Mouse (Mus musculus) ES-E14 (cell line): Measurements from ENCODE around the gene Sys1. TPM values are rescaled to one million over a fixed set of nuclear protein-coding genes. Genes with fewer than 3 reads are reported as not detected.

Experiments used
- DNase-seq: peaks from one replicate; pipeline ENCODE4 v3.0.0-alpha.2; 2013; ENCODE audit warnings: low read depth, low spot score
- H3K27ac ChIP-seq: 2 replicates; pipeline ENCODE4 v1.5.1; 2012; ENCODE audit warnings: low read depth, mild to moderate bottlenecking, low read length, moderate library complexity, mixed read lengths; ENCODE audit not compliant: poor library complexity, insufficient read depth, severe bottlenecking
- H3K36me3 ChIP-seq: 2 replicates; pipeline ENCODE4 v1.6.1; 2012; ENCODE audit warnings: mild to moderate bottlenecking, low read length, moderate library complexity, mixed read lengths; ENCODE audit not compliant: control insufficient read depth, poor library complexity, insufficient read depth, severe bottlenecking
- H3K4me1 ChIP-seq, 2 experiments: fragments of 150-350 bp in 1 of 2; sonication (generic) in 1 of 2; 2 replicates each; pipeline ENCODE4 v1.6.1; 2012; ENCODE audit warnings: low read length in 2 of 2, mild to moderate bottlenecking in 1 of 2, mixed read lengths in 1 of 2; ENCODE audit not compliant: control insufficient read depth in 2 of 2, insufficient read depth in 2 of 2, poor library complexity in 1 of 2
- H3K4me3 ChIP-seq, 2 experiments: fragments of 150-350 bp in 1 of 2; sonication (generic) in 1 of 2; 2 replicates each; pipeline ENCODE4 v1.5.1; 2012; ENCODE audit warnings: low read length in 2 of 2, low read depth in 1 of 2, mild to moderate bottlenecking in 1 of 2, mixed read lengths in 1 of 2; ENCODE audit not compliant: insufficient read depth in 1 of 2, poor library complexity in 1 of 2, severe bottlenecking in 1 of 2
- H3K9ac ChIP-seq: 2 replicates; pipeline ENCODE4 v1.6.1; 2012; ENCODE audit warnings: low read depth, mild to moderate bottlenecking, low read length, mixed read lengths; ENCODE audit not compliant: poor library complexity, insufficient read depth, severe bottlenecking
- H3K9me3 ChIP-seq: fragments of 150-350 bp; sonication (generic); 2 replicates; pipeline ENCODE4 v1.6.1; 2012; ENCODE audit warnings: low read depth, mild to moderate bottlenecking, low read length; ENCODE audit not compliant: control insufficient read depth, insufficient read depth
- CHD2 ChIP-seq: IDR thresholded peaks from 2 replicates; pipeline ENCODE4 v1.6.1; 2014; ENCODE audit warnings: mild to moderate bottlenecking, low read depth, low read length, inconsistent platforms
- HCFC1 ChIP-seq: IDR thresholded peaks from 2 replicates; pipeline ENCODE4 v1.6.1; 2012; ENCODE audit warnings: low read length, inconsistent platforms, borderline replicate concordance; ENCODE audit not compliant: insufficient read depth
- MAFK ChIP-seq: IDR thresholded peaks from 2 replicates; pipeline ENCODE4 v1.6.1; 2014; ENCODE audit warnings: mild to moderate bottlenecking, low read depth, low read length, inconsistent platforms; ENCODE audit not compliant: insufficient read depth
- ZC3H11A ChIP-seq: IDR thresholded peaks from 2 replicates; pipeline ENCODE4 v1.6.1; 2012; ENCODE audit warnings: low read depth, mild to moderate bottlenecking, inconsistent platforms, low read length, borderline replicate concordance
- ZNF384 ChIP-seq: IDR thresholded peaks from 2 replicates; pipeline ENCODE4 v1.6.1; 2012; ENCODE audit warnings: low read depth, low read length, inconsistent platforms
- in situ Hi-C, 2 experiments: fragments of 600-800 bp; cut with MboI; formaldehyde crosslinking; loops; one replicate each; pipeline ENCODE4 v1.15.1; 2025; ENCODE audit warnings: low sequenced_read_pairs in 2 of 2, inconsistent platforms in 1 of 2; ENCODE audit not compliant: unreplicated experiment in 2 of 2
- total RNA-seq: library from RNA; depleted of rRNA; stranded (reverse); fragments of 300-350 nt; gene quantifications from 2 replicates; pipeline ENCODE4 v1.2.3, GENCODE M21; 2012

The Sys1 gene
- total RNA-seq, 1 experiment: 47.6 TPM

GRCm38 (mm10) chr2:164417198-164417597 lies 39.6 kb upstream of the Sys1 start:
- in situ Hi-C loops: no loop called here
- TF ChIP-seq ZC3H11A (no peak), ZNF384 (peak; percentile 97)
- no peak overlapping the region for H3K27ac ChIP-seq
- H3K9ac ChIP-seq: no peak overlapping the region
- H3K9me3 ChIP-seq: no peaks in the 10 kb centered on the region
- no peak for DNase-seq
- no peaks in the 10 kb centered on the region for H3K36me3 ChIP-seq
- no peak overlapping the region for H3K4me3 ChIP-seq
- peaks cover 1 to 11% of the 10 kb centered on the region in 2 experiments; a peak in 1 of 4 replicates for H3K4me1 ChIP-seq

DNA sequence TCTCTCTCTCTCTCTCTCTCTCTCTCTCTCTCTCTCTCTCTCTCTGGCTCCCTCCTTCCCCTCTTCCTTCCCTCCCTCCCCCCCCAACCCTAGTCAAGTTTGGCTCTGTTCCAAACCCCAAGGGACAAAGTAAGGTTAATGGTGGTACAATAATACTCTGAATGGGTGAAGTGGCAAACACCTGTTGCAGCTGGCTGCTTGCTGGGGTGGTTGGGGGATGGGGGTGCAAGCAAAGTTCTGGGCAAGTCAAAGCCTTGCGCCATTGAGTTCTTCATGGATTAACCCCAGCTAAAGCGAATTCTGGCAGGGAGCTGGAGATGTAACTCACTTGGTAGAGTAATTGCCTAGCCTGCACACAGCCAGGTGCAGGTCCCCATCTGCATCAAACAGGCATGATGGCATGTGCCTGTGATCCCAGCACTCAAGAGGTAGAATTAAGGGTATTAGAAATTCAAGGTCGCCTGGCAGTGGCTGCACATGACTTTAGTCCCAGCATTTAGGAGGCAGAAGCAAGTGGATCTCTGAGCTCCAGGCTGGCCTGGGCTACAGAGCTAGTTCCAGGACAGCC lies 38.4 kb upstream of the Sys1 start:
- Histone ChIP-seq H3K4me1 (peaks cover 1 to 11% of the 10 kb centered on the region in 2 experiments; a peak in 1 of 4 replicates), H3K27ac (no peak overlapping the region), H3K9me3 (no peaks in the 10 kb centered on the region), H3K4me3 (no peak overlapping the region), H3K9ac (no peak overlapping the region), H3K36me3 (peaks cover 1% of the 10 kb centered on the region; the same call in 1 of the 2 replicates)
- in situ Hi-C loops: no loop called here
- TF ChIP-seq ZC3H11A (no peak), ZNF384 (no peak), CHD2 (no peak), MAFK (no peak), HCFC1 (no peak)
- no peak for DNase-seq

- H3K9me3 ChIP-seq: no peaks in the 10 kb centered on the region
- no peak overlapping the region for H3K27ac ChIP-seq
- DNase-seq: no peak
- peaks cover 5% of the 10 kb centered on the region; the same call in 1 of the 2 replicates for H3K36me3 ChIP-seq
- H3K4me3 ChIP-seq: no peak overlapping the region
- in situ Hi-C loops: no loop called here
- no peak overlapping the region for H3K9ac ChIP-seq
- TF ChIP-seq ZNF384: peak; percentile 79
- TF ChIP-seq ZC3H11A: no peak
- peaks cover 1 to 8% of the 10 kb centered on the region in 2 experiments; a peak in 1 of 4 replicates for H3K4me1 ChIP-seq
Measured at GRCm38 (mm10) chr2:164419489-164419888, 37.3 kb upstream of the Sys1 start.

GRCm38 (mm10) chr2:164421306-164421705 lies 35.5 kb upstream of the Sys1 start:
- no peak overlapping the region; the same call in 1 of the 2 replicates for H3K27ac ChIP-seq
- DNase-seq: no peak
- no peaks in the 10 kb centered on the region for H3K9me3 ChIP-seq
- H3K4me3 ChIP-seq: no peak overlapping the region
- no peak overlapping the region for H3K9ac ChIP-seq
- TF ChIP-seq MAFK (no peak), CHD2 (no peak), HCFC1 (no peak), ZNF384 (no peak), ZC3H11A (no peak)
- peaks cover 8% of the 10 kb centered on the region; the same call in 1 of the 2 replicates for H3K36me3 ChIP-seq
- H3K4me1 ChIP-seq: peaks cover 2 to 10% of the 10 kb centered on the region in 2 experiments; a peak in 1 of 4 replicates
- in situ Hi-C loops: no loop called here

DNA sequence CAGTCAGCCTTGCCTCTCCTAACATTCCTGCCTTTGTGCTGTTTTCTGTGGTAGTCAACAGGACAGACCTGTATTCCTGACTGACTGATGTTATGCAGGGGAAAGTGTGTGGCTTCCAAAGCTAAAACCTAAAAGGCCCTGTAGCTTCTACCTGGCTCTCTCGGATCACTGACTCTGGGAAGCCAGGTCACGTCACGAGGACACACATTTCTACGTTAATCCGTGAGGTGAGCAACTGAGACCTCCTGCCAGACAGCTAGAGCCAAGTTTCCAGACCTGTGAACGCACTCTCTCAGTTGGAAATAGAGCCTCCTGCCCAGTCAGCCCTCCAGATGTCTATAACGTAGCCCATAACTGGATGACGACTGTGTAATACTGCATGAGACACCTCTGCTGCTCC lies 34.8 kb upstream of the Sys1 start:
- Histone ChIP-seq H3K9ac (no peak overlapping the region), H3K4me1 (peaks cover 3 to 13% of the 10 kb centered on the region in 2 experiments; a peak in 1 of 4 replicates), H3K27ac (no peak overlapping the region), H3K9me3 (no peaks in the 10 kb centered on the region), H3K4me3 (no peak overlapping the region), H3K36me3 (peaks cover 11% of the 10 kb centered on the region; the same call in 1 of the 2 replicates)
- no peak for DNase-seq
- TF ChIP-seq MAFK (no peak), ZC3H11A (no peak), HCFC1 (no peak), ZNF384 (no peak), CHD2 (no peak)
- in situ Hi-C loops: no loop called here
